ENCODE assay signal across 27 mouse cellular contexts in the genomic region with DNA sequence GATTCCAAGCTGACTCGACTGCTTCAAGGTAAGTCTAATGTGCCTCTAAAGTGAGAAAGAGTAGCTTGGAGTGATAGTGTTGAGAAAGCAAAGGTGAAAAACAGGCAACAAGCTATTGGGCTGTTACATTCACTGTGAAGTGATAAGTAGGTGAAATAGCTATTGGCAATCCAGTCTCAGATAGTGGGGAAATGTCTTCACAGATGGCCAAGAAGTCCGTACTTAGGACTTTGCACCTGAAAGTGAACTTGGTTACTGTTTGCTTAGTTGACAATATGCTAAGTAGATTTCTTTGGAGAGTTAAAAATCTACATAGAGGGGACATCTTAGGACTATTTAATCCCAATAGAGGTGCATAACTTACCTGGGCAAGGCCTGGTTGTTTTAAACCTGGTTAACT. TPM values are rescaled to one million over a fixed set of nuclear protein-coding genes. Genes with fewer than 3 reads are reported as not detected.
"Had no signal": no experiment of that assay in that cellular context is flagged by ENCODE, and none has a peak within 500 bp of the region (broad histone marks: within the 10 kb centered on the region; RNA-seq: fewer than 3 reads in every experiment).

No protein-coding gene starts in this region.

- H3K9ac ChIP-seq: hindbrain, embryonic 15.5 days; limb, embryonic 13.5 days; liver, embryonic 14.5 days; liver, postnatal 0 days; lung, embryonic 14.5 days; midbrain, embryonic 13.5 days; neural tube, embryonic 13.5 days had no signal

- DNase-seq: layer of hippocampus, adult 9-11 months; liver; liver, postnatal 0 days; lung, embryonic 14.5 days; lung, postnatal 10 days; lung, postnatal 36 days; retina, postnatal 1 day; thymus, adult 18-20 months; thymus, postnatal 36 days had no signal

- H3K4me2 ChIP-seq: hindbrain, embryonic 15.5 days; limb, embryonic 13.5 days; lung, embryonic 14.5 days; midbrain, embryonic 13.5 days; neural tube, embryonic 13.5 days had no signal

- H3K4me1 ChIP-seq: hindbrain, embryonic 15.5 days; limb, embryonic 10.5 days; limb, embryonic 13.5 days; megakaryocyte, embryonic 14.5 days; midbrain, embryonic 10.5 days; midbrain, embryonic 13.5 days; neural tube, embryonic 13.5 days had no signal

- H3K4me3 ChIP-seq: hindbrain, embryonic 15.5 days; layer of hippocampus, adult 2 months; limb, embryonic 10.5 days; limb, embryonic 13.5 days; megakaryocyte, embryonic 14.5 days; midbrain, embryonic 10.5 days; midbrain, embryonic 13.5 days; myocyte; neural tube, embryonic 13.5 days had no signal

- H3K36me3 ChIP-seq: hindbrain, embryonic 15.5 days; limb, embryonic 13.5 days; midbrain, embryonic 13.5 days; neural tube, embryonic 13.5 days had no signal

- H3K9me3 ChIP-seq: hindbrain, embryonic 15.5 days; limb, embryonic 10.5 days; limb, embryonic 13.5 days; megakaryocyte, embryonic 14.5 days; midbrain, embryonic 10.5 days; midbrain, embryonic 13.5 days; neural tube, embryonic 13.5 days had no signal

- H3K27me3 ChIP-seq: hindbrain, embryonic 15.5 days; limb, embryonic 13.5 days; midbrain, embryonic 13.5 days had no signal

- H3K27ac ChIP-seq: hindbrain, embryonic 15.5 days; layer of hippocampus, adult 2 months; limb, embryonic 10.5 days; limb, embryonic 13.5 days; liver, embryonic 14.5 days; midbrain, embryonic 10.5 days; midbrain, embryonic 13.5 days; neural tube, embryonic 13.5 days had no signal

- ATAC-seq: liver, postnatal 0 days; midbrain, embryonic 13.5 days; midbrain, embryonic 16.5 days had no signal

RNA-seq across cellular contexts. Expression of gene Arr3, which starts 59.5 kb away (rescaled TPM):
- polyA plus RNA-seq: intestine, embryonic 14.5 days; large intestine, adult 2 months; limb, embryonic 10.5 days; limb, embryonic 13.5 days; liver, embryonic 14.5 days; liver, postnatal 0 days; lung, embryonic 14.5 days; midbrain, embryonic 10.5 days; midbrain, embryonic 16.5 days; myocyte; neural tube, embryonic 13.5 days; small intestine, adult 2 months; spleen, adult 2 months; stomach, embryonic 16.5 days; testis, adult 2 months; urinary bladder, adult 2 months had no signal
